ENCODE assay signal across 9 mouse cellular contexts in genomic region chr4:8938948-8939411, GRCm38 (mm10).
DNase-seq lines count a peak whose midpoint lies in the region; ATAC-seq lines count a peak whose summit lies in the region.
"Had no signal": no experiment of that assay in that cellular context is flagged by ENCODE, and none has a peak within 500 bp of the region (broad histone marks: within the 10 kb centered on the region; RNA-seq: fewer than 3 reads in every experiment).

No protein-coding gene starts in this region.

- DNase-seq in hindbrain, embryonic 10.5 days (ENCODE audit: low spot score) = peak; percentile 33
- DNase-seq in lung, postnatal 25 days (ENCODE audit: low spot score) = peak; percentile 48
- no peak for DNase-seq in urinary bladder, postnatal 4 days (ENCODE audit: low spot score in 2 of 2)
- DNase-seq in spleen, adult 12 weeks (ENCODE audit: low spot score) = no peak
- DNase-seq in thymus, postnatal 4 days = no peak

- peak overlapping the region; percentile 54 for H3K27ac ChIP-seq in hindbrain, embryonic 10.5 days
- H3K27ac ChIP-seq in hindbrain, embryonic 13.5 days = no peak overlapping the region
- no peak overlapping the region for H3K27ac ChIP-seq in embryonic facial prominence, embryonic 15.5 days (replicated peaks)
- no peak overlapping the region for H3K27ac ChIP-seq in intestine, embryonic 15.5 days
- H3K27ac ChIP-seq: neural tube, embryonic 12.5 days had no signal

- ATAC-seq in hindbrain, embryonic 13.5 days (ENCODE audit: low FRiP score) = no peak
- ATAC-seq in embryonic facial prominence, embryonic 15.5 days (ENCODE audit: insufficient number of reproducible peaks, low FRiP score, low TSS enrichment, low read depth) = peak; percentile 68
- 0 out of 2 replicates have a peak, but pooled peaks have one; percentile 45 for ATAC-seq in intestine, embryonic 15.5 days

- H3K9ac ChIP-seq in hindbrain, embryonic 13.5 days = no peak overlapping the region
- H3K9ac ChIP-seq in embryonic facial prominence, embryonic 15.5 days = no peak overlapping the region
- no peak overlapping the region for H3K9ac ChIP-seq in intestine, embryonic 15.5 days
- H3K9ac ChIP-seq: neural tube, embryonic 12.5 days had no signal

- H3K27me3 ChIP-seq in hindbrain, embryonic 10.5 days (ENCODE audit: insufficient read depth, poor library complexity, severe bottlenecking) = no peaks in the 10 kb centered on the region
- H3K27me3 ChIP-seq in hindbrain, embryonic 13.5 days = no peaks in the 10 kb centered on the region
- no peaks in the 10 kb centered on the region; the same call in 1 of the 2 replicates for H3K27me3 ChIP-seq in embryonic facial prominence, embryonic 15.5 days
- H3K27me3 ChIP-seq in intestine, embryonic 15.5 days (replicated peaks) = no peaks in the 10 kb centered on the region
- H3K27me3 ChIP-seq: neural tube, embryonic 12.5 days had no signal

- whole genome bisulfite sequencing in hindbrain, embryonic 10.5 days = 76% methylated on average over 6 of the region's 6 CpGs
- 61% methylated on average over 6 of the region's 6 CpGs for WGBS in hindbrain, embryonic 13.5 days
- 50% methylated on average over 6 of the region's 6 CpGs for WGBS in embryonic facial prominence, embryonic 15.5 days
- 55% methylated on average over 6 of the region's 6 CpGs for WGBS in intestine, embryonic 15.5 days

- H3K4me1 ChIP-seq in hindbrain, embryonic 10.5 days (replicated peaks) = peaks cover 23% of the 10 kb centered on the region
- H3K4me1 ChIP-seq in hindbrain, embryonic 13.5 days (replicated peaks) = peaks cover 22% of the 10 kb centered on the region
- 0 out of 2 replicates have a peak, but pooled peaks cover 3% of the 10 kb centered on the region for H3K4me1 ChIP-seq in embryonic facial prominence, embryonic 15.5 days
- 0 out of 2 replicates have a peak, but pooled peaks cover 4% of the 10 kb centered on the region for H3K4me1 ChIP-seq in intestine, embryonic 15.5 days (replicated peaks)

- H3K4me3 ChIP-seq in hindbrain, embryonic 10.5 days = no peak overlapping the region
- H3K4me3 ChIP-seq in hindbrain, embryonic 13.5 days = no peak overlapping the region
- H3K4me3 ChIP-seq in embryonic facial prominence, embryonic 15.5 days (replicated peaks) = no peak overlapping the region
- H3K4me3 ChIP-seq in intestine, embryonic 15.5 days (replicated peaks) = no peak overlapping the region
- H3K4me3 ChIP-seq: neural tube, embryonic 12.5 days had no signal

- H3K9me3 ChIP-seq in hindbrain, embryonic 10.5 days = no peaks in the 10 kb centered on the region
- H3K9me3 ChIP-seq in hindbrain, embryonic 13.5 days = no peaks in the 10 kb centered on the region
- H3K9me3 ChIP-seq in embryonic facial prominence, embryonic 15.5 days (replicated peaks) = no peaks in the 10 kb centered on the region
- H3K9me3 ChIP-seq in intestine, embryonic 15.5 days = no peaks in the 10 kb centered on the region
- H3K9me3 ChIP-seq: neural tube, embryonic 12.5 days had no signal

- no peak overlapping the region for H3K4me2 ChIP-seq in hindbrain, embryonic 13.5 days
- no peak overlapping the region for H3K4me2 ChIP-seq in embryonic facial prominence, embryonic 15.5 days (replicated peaks)
- H3K4me2 ChIP-seq in intestine, embryonic 15.5 days (replicated peaks) = no peak overlapping the region

- no peaks in the 10 kb centered on the region for H3K36me3 ChIP-seq in hindbrain, embryonic 10.5 days
- no peaks in the 10 kb centered on the region for H3K36me3 ChIP-seq in hindbrain, embryonic 13.5 days
- no peaks in the 10 kb centered on the region for H3K36me3 ChIP-seq in embryonic facial prominence, embryonic 15.5 days
- H3K36me3 ChIP-seq in intestine, embryonic 15.5 days = no peaks in the 10 kb centered on the region
- H3K36me3 ChIP-seq: neural tube, embryonic 12.5 days had no signal

Comparison
In these comparisons a context has a peak if more than half of its experiments do, and no peak if none do; other contexts are left out.
1. DNase-seq: peak in hindbrain, embryonic 10.5 days (single experiment) and lung, postnatal 25 days (single experiment); none in urinary bladder, postnatal 4 days (0 of 2), spleen, adult 12 weeks (single experiment) and thymus, postnatal 4 days (single experiment).